Mouse (Mus musculus) lung, adult 2 months (tissue): Measurements from ENCODE around the gene Chsy1. TPM values are rescaled to one million over a fixed set of nuclear protein-coding genes. Genes with fewer than 3 reads are reported as not detected.
A peak's percentile ranks its signal among the peaks of the same experiment; 100 is the strongest.

Source experiments
- DNase-seq: peaks from one replicate; pipeline ENCODE4 v3.0.0; 2022
- H3K4me1 ChIP-seq: fragments of 200-500 bp; 2 replicates; pipeline ENCODE4 v1.6.1; 2011; ENCODE audit warnings: low read length; ENCODE audit not compliant: control insufficient read depth, insufficient read depth
- H3K4me3 ChIP-seq: fragments of 200-500 bp; replicated peaks from 2 replicates; pipeline ENCODE3; 2011; ENCODE audit warnings: low read depth, mild to moderate bottlenecking, control low read depth, low read length; ENCODE audit errors: extremely low read depth
- CTCF ChIP-seq: fragments of 200-500 bp; IDR thresholded peaks from 2 replicates; pipeline ENCODE4 v1.5.1; 2011; ENCODE audit warnings: mild to moderate bottlenecking, low read length, control low read depth; ENCODE audit not compliant: insufficient read depth
- POLR2A ChIP-seq: fragments of 200-500 bp; IDR thresholded peaks from 2 replicates; pipeline ENCODE4 v1.6.1; 2011; ENCODE audit warnings: low read depth, mild to moderate bottlenecking, control low read depth, low read length, borderline replicate concordance; ENCODE audit errors: extremely low read depth
- WGBS: fragments of 180-500 bp; shearing (Covaris S2); methylation state at CpG from one replicate; pipeline ENCODE4 v1.1.7; 2018; 5-methylcytosine and 5-hydroxymethylcytosine counted together
- polyA plus RNA-seq: library from polyadenylated mRNA; depleted of rRNA; stranded (reverse); fragments of >200 nt; gene quantifications from 2 replicates; pipeline ENCODE4 v1.2.3, GENCODE M21; 2012

The Chsy1 gene
- polyA plus RNA-seq, 1 experiment: 18.1 TPM

DNA sequence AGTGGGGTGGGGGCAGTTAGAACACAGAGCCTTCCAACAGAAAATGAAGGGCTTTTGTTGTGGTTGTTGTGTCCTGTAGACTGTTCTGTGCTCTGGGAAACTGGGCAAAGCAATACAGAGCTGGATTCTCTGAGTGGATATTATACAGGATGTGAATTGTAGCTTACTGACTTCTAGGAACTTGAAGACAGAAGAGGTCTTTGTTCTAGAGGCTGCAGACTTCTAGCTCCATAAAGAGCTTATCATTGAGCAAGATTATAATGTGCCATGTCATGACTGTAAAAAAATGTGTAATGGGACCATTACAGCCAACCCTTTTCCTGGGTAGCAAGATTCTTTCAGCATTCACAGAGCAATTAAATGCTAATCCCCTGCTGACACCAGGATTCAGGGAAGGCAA lies 26.9 kb downstream of the Chsy1 start:
- TF ChIP-seq POLR2A: no peak
- no peak for TF ChIP-seq CTCF
- Histone ChIP-seq H3K4me3 (no peak overlapping the region), H3K4me1 (peaks cover 19% of the 10 kb centered on the region)
- DNase-seq: no peak

DNA sequence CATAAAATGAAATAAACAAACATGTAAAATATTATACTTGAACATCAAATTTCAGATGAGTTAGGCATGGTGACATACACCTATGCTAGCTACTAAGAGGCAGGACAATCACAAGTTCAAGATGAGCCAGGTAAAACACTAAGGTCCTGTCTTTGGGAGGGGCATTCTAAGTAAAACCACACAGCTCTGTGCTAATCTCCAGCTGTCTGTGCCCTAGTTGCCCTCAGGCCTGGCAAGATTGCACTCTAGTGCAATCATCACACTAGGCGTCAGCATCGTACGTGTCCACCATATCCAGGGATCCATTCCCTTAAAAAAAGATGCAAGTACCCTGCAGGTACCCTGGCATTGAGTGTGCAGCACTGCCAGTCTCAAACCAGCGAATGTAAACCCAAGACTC lies 28.0 kb downstream of the Chsy1 start:
- WGBS: 88% methylated on average over 4 of the region's 4 CpGs
- no peak for TF ChIP-seq POLR2A
- TF ChIP-seq CTCF: no peak
- peaks cover 22% of the 10 kb centered on the region for H3K4me1 ChIP-seq

GRCm38 (mm10) chr7:66138301-66138700 lies 29.0 kb downstream of the Chsy1 start:
- TF ChIP-seq POLR2A (no peak), CTCF (no peak)
- H3K4me3 ChIP-seq: no peak overlapping the region
- WGBS: 19% methylated on average over 4 of the region's 4 CpGs
- H3K4me1 ChIP-seq: peaks cover 20% of the 10 kb centered on the region
- no peak for DNase-seq

More for the DNA sequence above, 28.0 kb downstream of the Chsy1 start:
- DNase-seq: no peak
- H3K4me3 ChIP-seq: no peak overlapping the region

- no peak overlapping the region for H3K4me3 ChIP-seq
- H3K4me1 ChIP-seq: peaks cover 20% of the 10 kb centered on the region
- DNase-seq: no peak
- WGBS: 83% methylated on average over 5 of the region's 5 CpGs
- TF ChIP-seq POLR2A (no peak), CTCF (no peak)
Measured at GRCm38 (mm10) chr7:66138878-66139277, 29.6 kb downstream of the Chsy1 start.

DNA sequence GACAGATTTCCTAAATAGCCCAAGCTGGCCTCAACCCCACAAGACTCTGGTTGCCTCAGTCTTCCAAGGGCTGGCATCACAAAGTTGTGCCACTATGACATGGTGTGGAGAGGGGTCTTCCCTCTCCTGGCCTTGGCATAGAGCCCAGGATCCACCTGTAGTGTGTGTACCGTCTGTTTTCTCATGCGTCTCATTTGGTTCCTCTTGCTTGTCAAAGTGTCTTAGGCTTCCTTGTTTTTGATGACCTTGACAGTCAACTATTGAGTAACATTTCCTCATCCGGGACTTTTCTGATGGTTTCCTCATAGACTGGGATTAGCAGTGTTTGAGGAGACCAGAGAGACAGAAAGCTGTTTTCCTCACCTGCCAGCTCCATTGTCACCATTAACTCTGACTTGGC lies 30.8 kb downstream of the Chsy1 start:
- DNase-seq: no peak

DNA sequence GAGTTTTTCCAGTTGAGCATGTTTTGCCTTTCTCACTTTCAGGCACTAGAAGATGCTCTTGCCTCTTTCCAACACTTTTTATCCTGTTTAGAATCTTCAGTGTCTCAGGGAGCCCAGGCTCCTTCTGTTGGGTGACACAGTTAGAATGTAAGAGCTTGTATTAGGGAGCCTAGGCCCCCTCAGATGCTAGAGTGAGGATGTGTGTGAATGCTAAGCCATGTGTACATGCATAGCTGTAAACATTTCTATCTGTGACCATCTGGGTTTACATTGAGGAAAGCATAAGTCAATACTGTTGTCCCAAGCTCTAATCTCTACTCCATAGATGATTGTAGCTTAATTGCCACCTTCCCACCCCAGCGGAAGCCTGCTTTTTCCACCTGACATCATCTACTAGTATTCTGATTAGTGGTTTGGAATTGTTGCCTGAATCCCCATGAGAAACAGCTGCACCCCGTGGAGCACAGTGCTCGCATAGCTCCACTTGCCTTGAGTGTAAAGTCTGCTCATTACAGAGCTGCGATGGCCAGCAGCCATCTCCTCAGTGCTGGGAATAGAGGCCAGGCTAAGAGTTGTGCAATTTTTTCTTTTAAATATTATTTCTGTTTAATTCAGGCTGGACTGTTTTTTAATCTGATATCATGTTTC lies 31.7 kb downstream of the Chsy1 start:
- WGBS: 63% methylated on average over 4 of the region's 4 CpGs
- no peak for DNase-seq

More for the DNA sequence above, 30.8 kb downstream of the Chsy1 start:
- no peak for TF ChIP-seq CTCF
- TF ChIP-seq POLR2A: no peak
- Histone ChIP-seq H3K4me1 (peaks cover 19% of the 10 kb centered on the region), H3K4me3 (no peak overlapping the region)
- WGBS: 49% methylated on average over 3 of the region's 3 CpGs

DNA sequence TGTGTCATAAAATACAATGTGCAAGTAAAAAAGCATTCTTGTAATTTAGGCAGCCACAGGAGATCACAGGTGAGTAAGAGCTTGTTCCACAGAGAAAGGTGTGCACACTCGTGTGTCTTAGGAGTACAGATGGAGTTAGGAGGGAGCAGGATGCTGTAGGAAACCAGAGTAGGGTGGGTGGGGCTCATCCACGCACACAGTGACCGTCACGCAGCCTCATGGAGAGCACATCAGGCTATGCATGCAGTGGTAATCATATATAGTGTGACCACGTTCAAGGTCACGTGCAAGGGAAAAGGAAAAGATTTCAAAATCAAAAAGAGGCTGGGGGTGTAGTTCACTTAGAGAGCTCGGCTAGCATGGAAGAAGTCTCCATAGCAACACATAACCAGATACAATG lies 33.2 kb downstream of the Chsy1 start:
- DNase-seq: no peak
- no peak for TF ChIP-seq CTCF
- TF ChIP-seq POLR2A: no peak

More for the DNA sequence above, 31.7 kb downstream of the Chsy1 start:
- Histone ChIP-seq H3K4me3 (no peak overlapping the region), H3K4me1 (peaks cover 12% of the 10 kb centered on the region)
- no peak for TF ChIP-seq CTCF
- TF ChIP-seq POLR2A: no peak

GRCm38 (mm10) chr7:66144543-66144942 lies 35.2 kb downstream of the Chsy1 start:
- no peak for DNase-seq
- TF ChIP-seq CTCF (no peak), POLR2A (no peak)
- WGBS: 75% methylated on average over 2 of the region's 2 CpGs
- H3K4me3 ChIP-seq: no peak overlapping the region
- H3K4me1 ChIP-seq: peaks cover 19% of the 10 kb centered on the region

More for the DNA sequence above, 33.2 kb downstream of the Chsy1 start:
- Histone ChIP-seq H3K4me3 (no peak overlapping the region), H3K4me1 (peaks cover 12% of the 10 kb centered on the region)
- WGBS: 77% methylated on average over 7 of the region's 7 CpGs

GRCm38 (mm10) chr7:66147156-66147555 lies 37.8 kb downstream of the Chsy1 start:
- 89% methylated on average over 1 of the region's 1 CpGs for WGBS
- peaks cover 15% of the 10 kb centered on the region for H3K4me1 ChIP-seq
- TF ChIP-seq CTCF (no peak), POLR2A (no peak)
- H3K4me3 ChIP-seq: no peak overlapping the region
- DNase-seq: no peak

- DNase-seq: peak; percentile 45
- Histone ChIP-seq H3K4me1 (peaks cover 15% of the 10 kb centered on the region), H3K4me3 (no peak overlapping the region)
- whole genome bisulfite sequencing: 79% methylated on average over 3 of the region's 3 CpGs
- TF ChIP-seq CTCF (no peak), POLR2A (no peak)
Measured at GRCm38 (mm10) chr7:66147816-66148215, 38.5 kb downstream of the Chsy1 start.
